Mouse (Mus musculus): ENCODE results near the gene Atf6b.

Atf6b gene

DNA sequence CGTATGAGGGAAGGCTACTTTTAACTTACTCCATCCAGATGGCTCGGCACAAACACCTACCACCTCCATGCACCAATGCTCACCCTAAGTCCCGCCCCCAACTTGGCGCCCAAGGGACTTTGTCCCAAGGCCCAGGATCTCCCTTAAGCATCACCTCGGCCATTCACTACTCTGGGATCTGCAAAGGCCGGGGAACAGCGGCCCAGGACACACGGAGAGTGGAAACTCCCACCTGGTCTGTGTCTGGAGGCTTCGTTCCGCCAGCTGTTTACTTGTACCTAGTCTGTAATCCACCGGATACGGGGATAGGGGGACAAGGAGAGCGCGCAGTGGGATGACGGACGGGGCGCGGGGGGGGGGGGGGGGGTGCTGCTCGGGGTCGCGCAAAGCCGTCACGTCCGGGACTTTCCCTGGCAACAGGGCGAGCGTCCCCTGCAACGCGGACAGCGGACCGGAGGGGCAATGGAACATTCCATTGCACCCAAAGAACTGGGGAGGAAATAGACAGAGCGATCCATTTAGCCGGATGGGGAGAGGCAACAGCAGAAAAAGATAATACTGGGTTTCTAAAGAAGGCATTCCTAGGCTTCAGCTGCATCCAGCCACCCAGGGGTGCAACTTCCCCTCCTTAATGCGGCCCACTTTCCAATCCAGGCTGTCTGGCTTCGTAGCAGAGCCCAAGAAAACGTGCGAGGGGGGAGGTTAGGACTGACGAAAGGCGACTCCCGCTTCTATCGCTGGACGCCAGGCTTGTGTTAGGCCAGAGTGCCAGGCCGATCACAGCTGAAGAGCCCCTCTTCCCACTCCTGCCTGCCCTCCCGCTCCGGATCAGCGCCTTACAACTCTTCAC, 19.6 kb upstream of the Atf6b start:
- DNase-seq: peak; percentile 91

- DNase-seq: peak; percentile 70
Observed at GRCm38 (mm10) chr17:34627943-34628643, 18.9 kb upstream of the Atf6b start, which contains the start of gene Ppt2. Gene Ppt2 (minus strand): TSS chr17:34628510.

GRCm38 (mm10) chr17:34628644-34628967, 18.3 kb upstream of the Atf6b start:
- no peak for DNase-seq

- no peak for DNase-seq
Observed at GRCm38 (mm10) chr17:34629221-34629751, 17.7 kb upstream of the Atf6b start, which contains the start of gene Prrt1. Gene Prrt1 (plus strand): TSS chr17:34629533.

DNA sequence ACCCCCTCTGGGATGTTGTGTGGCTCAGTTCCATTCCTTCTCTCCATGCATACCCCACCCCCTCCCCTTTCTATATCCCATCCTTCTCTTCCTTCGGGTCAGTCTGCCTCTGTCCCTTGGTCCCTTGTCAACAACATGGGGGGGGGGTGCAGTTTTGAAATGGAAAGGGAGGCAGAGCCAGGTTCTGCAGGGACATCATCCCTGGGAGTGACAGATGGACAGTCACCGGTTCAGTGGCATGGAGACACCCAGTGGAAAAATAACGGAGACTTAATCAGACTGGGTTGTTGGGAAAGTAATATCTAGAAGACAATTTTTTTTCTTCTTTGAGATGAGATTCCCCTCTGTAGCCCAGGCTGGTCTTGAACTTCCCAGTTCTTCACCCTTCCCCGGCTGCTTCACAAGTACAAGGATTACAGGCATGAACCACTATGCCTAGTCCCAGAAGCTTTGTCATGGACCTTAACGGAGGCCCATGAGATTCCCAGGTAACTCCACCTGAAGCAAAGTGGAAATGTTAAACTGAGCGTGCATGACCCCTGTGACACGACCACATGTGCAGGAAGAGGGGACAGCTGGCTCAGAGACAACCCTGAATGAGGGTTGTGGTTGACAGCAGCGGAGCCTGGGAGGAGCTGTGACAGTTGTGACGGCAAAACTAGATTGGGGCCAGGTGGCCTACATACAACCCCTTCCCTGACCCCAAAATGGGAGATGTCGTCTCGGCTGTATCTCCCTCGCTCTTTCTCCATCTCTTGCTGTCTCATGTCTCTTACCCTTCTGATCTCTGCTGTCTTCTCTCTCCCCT, 16.9 kb upstream of the Atf6b start:
- no peak for DNase-seq

- DNase-seq: no peak
Observed at GRCm38 (mm10) chr17:34630761-34631301, 16.1 kb upstream of the Atf6b start.

DNA sequence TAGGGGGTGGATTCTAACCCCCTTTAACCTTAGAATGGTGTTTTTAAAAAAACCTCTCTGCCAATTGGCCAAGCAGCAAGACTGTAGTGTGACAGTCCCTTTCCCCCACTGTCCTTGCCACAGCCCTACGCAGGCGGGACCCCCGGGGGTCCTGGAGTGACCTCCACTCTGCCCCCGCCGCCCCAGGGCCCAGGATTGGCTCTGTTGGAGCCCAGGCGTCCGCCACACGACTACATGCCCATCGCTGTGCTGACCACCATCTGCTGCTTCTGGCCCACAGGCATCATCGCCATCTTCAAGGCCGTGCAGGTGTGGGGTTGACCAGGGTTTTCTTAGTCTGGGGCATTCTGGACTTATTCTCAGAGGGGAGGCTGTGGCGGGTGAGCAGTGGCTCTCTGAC, 15.3 kb upstream of the Atf6b start:
- no peak for DNase-seq

- DNase-seq: peak; percentile 87
Observed at GRCm38 (mm10) chr17:34632261-34632691, 14.7 kb upstream of the Atf6b start.

- no peak for DNase-seq
Observed at GRCm38 (mm10) chr17:34635671-34636070, 11.3 kb upstream of the Atf6b start.

- DNase-seq: no peak
Observed at GRCm38 (mm10) chr17:34637459-34637858, 9.5 kb upstream of the Atf6b start.

DNA sequence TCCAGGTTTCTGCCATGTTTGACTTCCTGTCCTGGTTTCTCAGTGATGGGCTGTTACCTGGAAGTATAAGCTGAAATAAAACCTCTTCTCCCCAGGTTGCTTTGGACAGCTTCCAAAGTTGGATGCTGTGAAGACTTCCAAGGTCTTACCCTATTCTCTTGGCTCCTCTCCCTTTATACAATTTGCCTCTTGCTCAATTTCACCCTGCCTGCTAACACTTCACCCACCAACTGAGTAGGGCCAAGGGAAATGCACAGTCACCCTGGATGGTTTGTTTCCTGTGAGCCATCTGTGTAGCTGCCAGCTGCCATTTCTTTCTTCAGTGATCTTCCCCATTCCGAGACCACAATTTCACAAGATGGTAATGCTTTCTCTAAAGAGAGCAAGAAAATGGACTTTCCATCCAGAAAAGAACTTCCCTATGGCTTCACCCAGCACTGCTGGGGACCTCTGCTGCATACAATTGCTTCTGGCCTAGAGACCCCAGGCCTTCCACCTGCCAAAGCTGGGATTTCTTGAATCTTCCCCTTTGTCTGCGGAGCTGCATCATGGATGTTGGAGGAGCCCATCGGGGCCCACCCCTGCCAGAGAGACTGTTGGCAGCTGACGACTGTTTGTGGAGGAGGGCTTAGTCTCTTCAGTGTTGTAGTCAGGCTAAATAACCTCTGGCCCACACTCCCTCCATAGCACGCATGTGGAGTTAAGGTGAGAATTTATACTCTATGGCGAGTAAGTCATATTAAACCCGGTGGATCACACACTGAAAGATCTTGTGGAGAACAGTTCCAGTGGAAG, 7.3 kb upstream of the Atf6b start:
- no peak for DNase-seq

DNA sequence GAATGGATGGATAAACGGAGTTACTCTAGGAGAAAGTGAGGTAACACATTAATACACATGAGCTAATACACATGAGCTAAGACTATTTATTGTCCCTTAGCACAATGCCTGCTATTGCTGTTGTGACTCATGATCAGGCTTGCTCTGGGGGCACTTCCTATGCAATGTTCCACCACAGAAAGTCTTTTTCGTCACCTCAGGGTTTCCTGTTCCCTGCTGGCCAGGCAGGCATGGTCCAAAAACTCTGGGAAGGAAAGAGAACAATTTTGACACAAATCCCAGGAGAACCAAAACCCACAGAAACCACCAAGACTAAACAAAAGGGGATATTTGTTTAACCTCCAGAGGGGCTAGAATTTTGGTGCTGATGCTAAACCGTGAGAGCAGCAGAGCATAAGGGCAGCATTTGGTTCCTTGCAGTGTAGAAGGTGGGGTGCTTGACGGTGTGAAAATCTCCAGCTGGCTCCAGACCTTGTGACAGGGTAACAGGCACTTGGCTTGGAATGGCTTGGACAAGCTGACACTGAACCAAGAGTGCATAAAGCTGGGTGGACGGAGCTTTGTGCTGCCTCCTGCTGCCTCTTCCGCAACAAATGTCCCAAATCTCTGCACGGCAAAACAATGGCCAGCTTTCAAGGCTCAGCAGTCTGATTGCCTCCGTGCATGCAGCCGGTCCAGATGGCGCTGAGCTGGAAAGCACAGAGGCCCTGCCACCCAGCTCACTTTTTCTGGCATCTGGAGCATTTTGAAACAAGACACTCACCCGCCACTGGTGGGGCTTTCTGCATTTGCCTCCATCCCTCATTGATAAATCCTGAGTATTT, 6.0 kb upstream of the Atf6b start:
- DNase-seq: no peak

DNA sequence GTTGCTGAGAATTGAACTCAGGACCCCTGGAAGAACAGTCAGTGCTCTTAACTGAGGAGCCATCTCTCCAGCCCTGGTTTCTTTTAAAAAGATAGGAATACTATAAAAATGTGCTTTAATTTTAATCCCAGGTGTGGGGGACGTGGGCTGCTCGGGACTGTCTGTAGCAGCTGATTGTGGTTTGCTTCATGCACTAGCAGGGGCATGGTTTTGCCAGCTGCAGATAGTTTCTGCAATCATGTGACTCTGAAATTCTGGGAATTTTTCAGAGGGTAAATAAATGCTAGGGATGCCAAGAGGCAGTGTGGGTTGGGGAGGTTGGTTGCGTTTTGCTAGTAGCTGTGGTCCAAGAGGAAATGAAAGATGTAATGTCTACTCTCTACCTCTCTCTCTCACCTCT, 5.0 kb upstream of the Atf6b start:
- DNase-seq: no peak

- no peak for DNase-seq
Observed at GRCm38 (mm10) chr17:34643379-34643778, 3.6 kb upstream of the Atf6b start.

DNA sequence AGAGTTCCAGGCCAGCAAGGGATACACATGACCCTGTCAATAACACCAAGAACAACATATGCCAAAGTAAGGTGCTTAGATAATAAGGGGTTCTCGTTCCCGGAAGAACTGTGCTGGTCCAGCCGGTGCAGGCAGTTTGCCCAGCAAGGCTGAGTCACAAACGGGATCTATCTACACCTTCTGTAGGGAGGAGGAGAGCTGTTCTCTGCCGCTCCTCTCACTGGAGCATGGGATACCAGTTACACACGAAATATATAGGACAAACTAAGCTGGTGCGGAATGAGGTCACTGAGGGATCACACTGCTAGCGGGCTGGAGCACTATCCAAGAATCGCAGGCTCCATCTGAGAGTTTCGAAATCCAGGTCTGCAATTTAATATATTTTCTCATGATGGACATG, 3.0 kb upstream of the Atf6b start:
- DNase-seq: no peak

DNA sequence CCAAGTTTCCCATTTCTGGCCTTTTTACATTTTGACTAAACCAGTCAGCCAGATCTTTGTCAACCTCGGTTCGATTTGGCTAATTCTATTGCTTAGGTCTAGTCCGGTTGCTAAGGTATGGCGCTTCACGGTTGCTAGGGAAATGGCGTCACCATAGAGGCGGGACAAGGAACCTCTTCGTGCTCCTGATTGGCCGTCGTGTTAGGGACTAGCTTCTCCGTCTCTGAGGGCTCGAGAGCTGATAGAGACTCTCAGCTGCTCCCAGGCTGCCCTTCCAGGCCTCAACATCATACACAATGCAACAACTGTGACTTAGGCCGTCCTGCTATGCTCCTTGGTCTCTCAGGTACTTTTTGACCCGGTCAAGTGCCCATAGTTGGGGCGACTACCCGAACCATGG, 2.3 kb upstream of the Atf6b start, which contains the start of gene Fkbpl:
Fkbpl (plus strand) TSS at position 157 of the 400 bp plus-strand sequence.
- DNase-seq: peak; percentile 97

DNA sequence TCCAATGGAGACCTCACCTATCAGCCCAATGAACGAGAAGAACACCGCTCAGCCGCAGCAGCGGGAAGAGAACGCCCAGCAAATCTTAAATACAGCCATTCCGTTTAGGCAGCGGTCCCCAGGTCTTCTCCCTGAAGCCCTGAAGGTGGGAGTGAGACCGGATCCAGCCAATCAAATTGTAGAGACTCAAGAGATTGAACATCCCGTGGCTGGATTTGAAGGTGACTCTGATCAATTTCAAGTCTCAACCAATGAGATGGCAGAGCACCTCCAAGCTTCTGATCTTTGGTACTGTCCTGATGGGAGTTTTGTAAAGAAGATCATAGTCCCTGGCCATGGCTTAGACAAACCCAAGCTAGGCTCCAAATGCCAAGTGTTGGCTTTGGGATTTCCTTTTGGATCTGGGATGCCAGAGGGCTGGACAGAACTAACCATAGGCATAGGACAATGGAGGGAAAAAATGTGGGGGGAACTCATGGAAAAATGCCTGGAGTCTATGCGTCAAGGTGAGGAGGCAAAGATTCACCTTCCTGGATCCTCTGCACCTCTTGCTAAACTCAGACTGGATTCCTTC, 1.6 kb upstream of the Atf6b start:
- DNase-seq: no peak

GRCm38 (mm10) chr17:34645831-34646511, 975 bp upstream of the Atf6b start:
- DNase-seq: no peak

DNA sequence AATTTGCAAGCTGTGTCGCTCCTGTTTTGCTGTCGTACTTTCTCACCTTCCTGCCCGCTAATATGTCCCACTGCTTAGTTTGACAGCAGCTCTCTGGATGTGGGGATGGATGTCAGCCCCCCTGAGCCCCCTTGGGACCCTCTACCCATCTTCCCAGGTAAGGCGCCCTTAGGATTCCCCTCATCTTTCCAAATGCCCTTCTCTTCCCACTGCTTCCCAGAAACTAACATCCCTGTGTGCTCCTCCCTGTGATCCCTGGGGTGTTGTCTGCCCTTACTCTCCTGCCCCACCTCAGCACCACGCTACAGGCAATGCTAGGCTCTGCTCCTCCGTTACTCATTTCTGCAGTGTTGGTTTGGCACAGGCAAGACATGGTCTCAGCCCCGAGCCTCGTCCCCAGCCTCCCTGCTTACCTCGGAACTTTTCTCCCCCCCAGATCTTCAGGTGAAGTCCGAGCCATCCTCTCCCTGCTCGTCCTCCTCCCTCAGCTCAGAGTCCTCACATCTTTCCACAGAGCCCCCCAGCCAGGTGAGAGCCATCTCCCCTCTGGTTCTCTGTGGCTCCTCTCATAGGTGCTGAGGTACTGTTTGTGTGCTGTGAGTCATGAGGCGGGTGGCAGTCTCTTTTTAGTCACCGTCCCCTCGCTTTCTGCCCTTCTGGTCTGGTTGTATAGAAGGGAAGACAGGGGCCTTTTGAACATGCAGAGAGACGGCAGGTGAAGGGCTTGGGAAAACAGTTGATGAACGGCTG, 1.4 kb downstream of the Atf6b start:
- DNase-seq: no peak
